In the genomic region with DNA sequence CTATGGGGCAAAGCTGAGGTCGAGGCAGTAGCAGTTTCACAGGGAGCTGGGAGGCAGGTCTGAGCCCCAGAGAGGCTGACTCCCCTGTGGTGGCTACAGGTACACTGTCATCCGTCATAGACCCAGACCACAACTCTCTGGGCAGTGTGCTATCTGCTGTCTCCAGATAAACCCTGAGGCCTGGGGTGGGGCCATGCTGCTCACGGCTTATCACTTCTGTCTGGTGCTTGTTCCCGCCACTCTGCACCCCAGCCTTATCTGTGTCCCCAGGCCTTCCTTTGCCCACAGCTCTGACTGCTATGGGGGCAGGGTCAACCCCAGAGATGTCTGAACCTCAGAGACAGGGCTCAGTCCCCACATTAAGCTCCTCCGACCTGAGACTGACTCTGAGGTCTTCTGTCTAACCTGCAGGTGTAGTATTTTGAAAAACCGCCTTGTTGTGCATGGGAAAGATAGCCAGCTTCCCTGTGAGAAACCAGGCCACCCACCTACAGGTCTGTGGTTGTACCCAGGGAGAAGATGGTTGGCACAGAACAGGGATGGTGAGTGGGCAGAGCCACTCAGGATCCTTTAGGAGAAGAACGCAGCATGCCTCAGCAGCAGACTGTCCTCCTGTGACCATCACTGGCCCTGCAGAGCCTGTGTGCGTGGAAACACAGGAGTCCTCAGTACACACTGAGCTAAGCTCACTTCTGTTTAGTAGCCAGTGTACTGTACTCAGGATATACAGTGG, we compare ENCODE assay signal across 10 mouse cellular contexts.
DNase-seq lines count a peak whose midpoint lies in the region; ATAC-seq lines count a peak whose summit lies in the region.
"Had no signal": no experiment of that assay in that cellular context is flagged by ENCODE, and none has a peak within 500 bp of the region (broad histone marks: within the 10 kb centered on the region; RNA-seq: fewer than 3 reads in every experiment).

No protein-coding gene starts in this region.

- H3K4me3 ChIP-seq in heart, embryonic 11.5 days (ENCODE audit: low read depth, low read length): no peak overlapping the region
- H3K4me3 ChIP-seq in neural tube, embryonic 13.5 days: no peak overlapping the region
- H3K4me3 ChIP-seq in neural tube, embryonic 15.5 days (replicated peaks): no peak overlapping the region
- no peak overlapping the region for H3K4me3 ChIP-seq in limb, embryonic 12.5 days (replicated peaks)
- no peak overlapping the region for H3K4me3 ChIP-seq in stomach, embryonic 16.5 days (replicated peaks; ENCODE audit: low read length)

- ATAC-seq in heart, embryonic 11.5 days (replicated peaks; ENCODE audit: insufficient number of reproducible peaks, low FRiP score, low TSS enrichment): peak; percentile 86
- no peak for ATAC-seq in neural tube, embryonic 13.5 days (ENCODE audit: low read depth)
- no peak for ATAC-seq in neural tube, embryonic 15.5 days (ENCODE audit: low FRiP score)
- 0 out of 2 replicates have a peak, but pooled peaks have one; percentile 16 for ATAC-seq in limb, embryonic 12.5 days (ENCODE audit: insufficient number of reproducible peaks, insufficient read depth, low FRiP score, low TSS enrichment, low read depth)
- ATAC-seq in stomach, embryonic 16.5 days (ENCODE audit: insufficient read depth, low FRiP score): peak; percentile 11

- WGBS in heart, embryonic 11.5 days (ENCODE audit: insufficient replicate concordance): 20% methylated on average over 8 of the region's 8 CpGs
- WGBS in neural tube, embryonic 13.5 days: 82% methylated on average over 8 of the region's 8 CpGs
- WGBS in neural tube, embryonic 15.5 days: 74% methylated on average over 8 of the region's 8 CpGs
- WGBS in limb, embryonic 12.5 days: 72% methylated on average over 8 of the region's 8 CpGs
- 65% methylated on average over 8 of the region's 8 CpGs for WGBS in stomach, embryonic 16.5 days

- peak overlapping the region; percentile 92 for H3K27ac ChIP-seq in heart, embryonic 11.5 days (ENCODE audit: low read depth, low read length)
- H3K27ac ChIP-seq in neural tube, embryonic 13.5 days (replicated peaks): peak overlapping the region; percentile 28; the same call in 1 of the 2 replicates
- H3K27ac ChIP-seq in neural tube, embryonic 15.5 days (replicated peaks): no peak overlapping the region
- H3K27ac ChIP-seq in limb, embryonic 12.5 days: no peak overlapping the region; the same call in 1 of the 2 replicates
- no peak overlapping the region for H3K27ac ChIP-seq in stomach, embryonic 16.5 days (ENCODE audit: low read length)

- no peaks in the 10 kb centered on the region for H3K9me3 ChIP-seq in heart, embryonic 11.5 days (replicated peaks; ENCODE audit: control insufficient read depth, low read length)
- H3K9me3 ChIP-seq in neural tube, embryonic 13.5 days: no peaks in the 10 kb centered on the region
- H3K9me3 ChIP-seq in neural tube, embryonic 15.5 days (replicated peaks): no peaks in the 10 kb centered on the region
- H3K9me3 ChIP-seq in limb, embryonic 12.5 days: no peaks in the 10 kb centered on the region
- H3K9me3 ChIP-seq in stomach, embryonic 16.5 days (replicated peaks; ENCODE audit: control insufficient read depth, low read length): no peaks in the 10 kb centered on the region

- peaks cover 86% of the 10 kb centered on the region for H3K4me1 ChIP-seq in heart, embryonic 11.5 days (ENCODE audit: control insufficient read depth, insufficient read depth, low read length)
- H3K4me1 ChIP-seq in neural tube, embryonic 13.5 days (replicated peaks): peaks cover 94% of the 10 kb centered on the region
- peaks cover 62% of the 10 kb centered on the region for H3K4me1 ChIP-seq in neural tube, embryonic 15.5 days
- H3K4me1 ChIP-seq in limb, embryonic 12.5 days (replicated peaks): peaks cover 62% of the 10 kb centered on the region
- peaks cover 60% of the 10 kb centered on the region for H3K4me1 ChIP-seq in stomach, embryonic 16.5 days (ENCODE audit: control insufficient read depth, insufficient read depth, low read length)

- H3K36me3 ChIP-seq in heart, embryonic 11.5 days (ENCODE audit: control insufficient read depth, insufficient read depth, low read length): no peaks in the 10 kb centered on the region
- no peaks in the 10 kb centered on the region for H3K36me3 ChIP-seq in neural tube, embryonic 13.5 days
- no peaks in the 10 kb centered on the region for H3K36me3 ChIP-seq in neural tube, embryonic 15.5 days
- no peaks in the 10 kb centered on the region for H3K36me3 ChIP-seq in limb, embryonic 12.5 days
- no peaks in the 10 kb centered on the region for H3K36me3 ChIP-seq in stomach, embryonic 16.5 days (ENCODE audit: control insufficient read depth, insufficient read depth, low read length)

- H3K9ac ChIP-seq in heart, embryonic 11.5 days (ENCODE audit: low read depth, low read length): peak overlapping the region; percentile 56
- 0 out of 2 replicates have a peak overlapping the region, but pooled peaks have one; percentile 17 for H3K9ac ChIP-seq in neural tube, embryonic 13.5 days
- H3K9ac ChIP-seq in neural tube, embryonic 15.5 days (replicated peaks): no peak overlapping the region
- H3K9ac ChIP-seq in limb, embryonic 12.5 days (replicated peaks): no peak overlapping the region
- H3K9ac ChIP-seq in stomach, embryonic 16.5 days (ENCODE audit: low read length): 0 out of 2 replicates have a peak overlapping the region, but pooled peaks have one; percentile 33

- no peak for DNase-seq in heart, adult 18-20 months
- DNase-seq in embryo, embryonic 9.5 days (ENCODE audit: extremely low spot score): no peak
- no peak for DNase-seq in lung, postnatal 14 days
- DNase-seq: adrenal gland, postnatal 10 days; kidney, postnatal 14 days had no signal

- H3K4me2 ChIP-seq in heart, embryonic 11.5 days: peak overlapping the region; percentile 45
- no peak overlapping the region for H3K4me2 ChIP-seq in neural tube, embryonic 13.5 days
- H3K4me2 ChIP-seq in neural tube, embryonic 15.5 days: no peak overlapping the region
- no peak overlapping the region for H3K4me2 ChIP-seq in limb, embryonic 12.5 days
- H3K4me2 ChIP-seq in stomach, embryonic 16.5 days (ENCODE audit: low read depth, low read length): no peak overlapping the region

- H3K27me3 ChIP-seq in heart, embryonic 11.5 days (ENCODE audit: control insufficient read depth, insufficient read depth, low read length): no peaks in the 10 kb centered on the region
- no peaks in the 10 kb centered on the region for H3K27me3 ChIP-seq in neural tube, embryonic 13.5 days
- H3K27me3 ChIP-seq in neural tube, embryonic 15.5 days (replicated peaks): no peaks in the 10 kb centered on the region
- peaks cover 6% of the 10 kb centered on the region; the same call in 1 of the 2 replicates for H3K27me3 ChIP-seq in limb, embryonic 12.5 days
- H3K27me3 ChIP-seq in stomach, embryonic 16.5 days (ENCODE audit: control insufficient read depth, insufficient read depth, low read length): no peaks in the 10 kb centered on the region

Comparison
In these comparisons a context has a peak if more than half of its experiments do, and no peak if none do; other contexts are left out.
1. H3K27ac ChIP-seq: peak in heart, embryonic 11.5 days (single experiment) and neural tube, embryonic 13.5 days (single experiment); none in neural tube, embryonic 15.5 days (single experiment), limb, embryonic 12.5 days (single experiment) and stomach, embryonic 16.5 days (single experiment).
2. H3K9ac ChIP-seq: peak in heart, embryonic 11.5 days (single experiment), neural tube, embryonic 13.5 days (single experiment) and stomach, embryonic 16.5 days (single experiment); none in neural tube, embryonic 15.5 days (single experiment) and limb, embryonic 12.5 days (single experiment).
3. ATAC-seq: peak in heart, embryonic 11.5 days (single experiment), limb, embryonic 12.5 days (single experiment) and stomach, embryonic 16.5 days (single experiment); none in neural tube, embryonic 13.5 days (single experiment) and neural tube, embryonic 15.5 days (single experiment).